Mouse (Mus musculus): ENCODE measurements around the gene Ppargc1a. TPM values are rescaled to one million over a fixed set of nuclear protein-coding genes. Genes with fewer than 3 reads are reported as not detected.

The Ppargc1a gene
- total RNA-seq, 2 experiments from 2014 or later, result 132 to 133 TPM

DNA sequence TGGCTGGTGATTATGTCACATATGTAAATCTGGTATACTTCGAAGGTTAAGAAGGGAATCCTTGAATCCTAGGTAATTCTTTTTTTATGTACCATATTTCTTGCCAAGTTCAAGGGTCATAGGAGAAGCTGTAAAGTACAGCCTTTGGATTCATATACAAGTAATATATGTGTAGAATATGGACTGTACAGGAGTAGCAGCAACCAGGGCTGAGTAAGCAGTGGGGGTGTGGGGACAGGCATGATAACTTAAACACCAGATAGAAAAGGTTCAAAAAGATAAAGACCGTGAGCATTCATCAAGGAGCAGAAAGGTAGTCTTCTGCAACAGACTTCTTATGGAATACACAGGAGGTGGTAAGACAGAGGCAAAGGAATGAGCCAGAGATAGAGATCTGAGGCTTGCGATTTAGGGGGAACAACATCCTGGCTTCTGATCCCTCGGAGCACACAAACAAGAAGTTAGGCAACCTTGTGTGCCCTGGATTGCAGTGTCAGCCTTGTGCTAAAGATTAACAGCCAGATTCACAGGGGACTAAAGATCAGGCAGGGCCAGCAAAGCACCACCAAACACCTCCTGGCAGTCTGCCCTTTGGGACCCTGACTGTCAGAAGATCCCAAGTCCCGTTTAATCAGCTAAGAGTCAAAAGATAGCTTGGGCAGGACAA is 39.9 kb downstream of the Ppargc1a start:
- intact Hi-C loops (cut with DNase I), result no loop called here
- DNase-seq (ENCODE audit: low spot score), result no peak

- intact Hi-C loops (cut with DNase I), result no loop called here
- no peak for DNase-seq (ENCODE audit: low spot score)
Measured at GRCm38 (mm10) chr5:51525858-51526257, 41.7 kb downstream of the Ppargc1a start.

DNA sequence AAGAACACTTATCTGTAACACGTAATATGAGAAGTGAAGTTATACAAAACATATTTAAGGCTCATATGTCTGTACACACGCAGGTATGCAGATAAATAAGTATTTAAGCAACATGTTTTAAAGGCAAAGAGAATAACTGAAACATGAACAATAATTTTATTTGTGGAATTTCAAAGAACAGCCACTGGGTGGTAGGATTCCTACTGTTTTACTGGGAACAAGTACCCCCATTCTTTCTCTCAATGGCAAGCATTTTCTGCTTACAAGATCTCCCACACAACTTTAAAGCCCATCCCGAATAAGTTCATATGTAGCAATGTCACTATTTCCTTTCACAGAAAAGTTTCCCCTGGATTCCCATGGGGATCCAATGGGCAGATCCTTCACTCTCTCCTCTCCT is 46.7 kb downstream of the Ppargc1a start:
- intact Hi-C loops (cut with DNase I), result no loop called here

DNA sequence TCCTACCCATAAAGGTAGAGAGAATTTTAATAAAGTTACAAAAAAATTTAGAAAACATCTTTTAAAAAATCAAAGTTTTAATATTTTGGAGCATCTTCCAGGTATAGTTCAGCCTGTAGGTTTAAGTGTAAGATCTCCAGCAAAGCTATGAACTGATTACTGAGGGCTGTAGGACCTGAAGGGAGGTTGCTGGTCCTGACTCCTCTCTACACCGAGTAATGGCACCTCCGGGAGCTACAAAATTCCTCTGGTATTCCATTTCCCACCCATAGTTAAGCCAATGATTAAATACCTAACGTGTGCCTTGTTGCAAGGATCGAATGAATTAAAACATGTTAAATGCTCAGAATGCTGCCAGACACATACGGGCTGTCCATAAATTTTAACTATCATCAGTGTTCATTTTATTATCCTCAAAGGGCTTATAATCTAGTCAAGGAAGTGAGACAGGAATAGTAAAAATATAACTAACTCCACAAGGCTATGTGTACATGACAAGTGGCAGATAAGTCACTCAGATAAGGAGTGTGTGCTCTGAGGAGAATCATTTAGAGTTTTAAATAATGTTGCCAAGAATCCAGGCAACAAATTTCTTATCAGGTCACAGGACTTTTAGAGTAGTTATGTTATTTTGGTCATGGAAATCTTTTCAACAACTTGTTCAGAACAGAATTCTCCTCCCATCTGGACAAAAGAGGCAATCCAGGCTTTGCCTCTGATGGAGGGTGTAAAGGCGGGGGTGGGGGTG is 49.9 kb downstream of the Ppargc1a start:
- intact Hi-C loops (cut with DNase I), result no loop called here
- DNase-seq (ENCODE audit: low spot score), result no peak

More for the DNA sequence above, 46.7 kb downstream of the Ppargc1a start:
- no peak for DNase-seq (ENCODE audit: low spot score)

DNA sequence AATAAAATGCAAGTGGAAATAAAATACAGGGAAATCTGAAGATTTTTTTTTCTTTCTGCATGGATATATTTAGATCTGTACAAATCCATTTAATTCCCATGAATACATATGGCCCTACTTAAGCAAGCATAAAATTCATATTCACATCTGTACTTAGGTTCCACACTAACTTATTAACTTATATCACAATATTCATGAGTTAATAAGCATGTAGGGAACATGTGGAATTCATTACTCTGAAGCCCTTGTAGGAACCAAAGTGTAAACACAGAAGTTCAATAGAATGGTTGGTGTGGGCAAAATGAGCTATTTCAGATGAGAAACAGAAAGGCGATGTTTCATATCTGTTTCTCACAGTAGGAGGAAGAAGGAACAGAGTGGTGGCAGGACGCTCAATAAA is 62.9 kb downstream of the Ppargc1a start:
- no peak for DNase-seq (ENCODE audit: low spot score)
- intact Hi-C loops (cut with DNase I), result no loop called here

- intact Hi-C loops (cut with DNase I), result no loop called here
- DNase-seq (ENCODE audit: low spot score), result no peak
Measured at GRCm38 (mm10) chr5:51497910-51498517, 69.5 kb downstream of the Ppargc1a start.

DNA sequence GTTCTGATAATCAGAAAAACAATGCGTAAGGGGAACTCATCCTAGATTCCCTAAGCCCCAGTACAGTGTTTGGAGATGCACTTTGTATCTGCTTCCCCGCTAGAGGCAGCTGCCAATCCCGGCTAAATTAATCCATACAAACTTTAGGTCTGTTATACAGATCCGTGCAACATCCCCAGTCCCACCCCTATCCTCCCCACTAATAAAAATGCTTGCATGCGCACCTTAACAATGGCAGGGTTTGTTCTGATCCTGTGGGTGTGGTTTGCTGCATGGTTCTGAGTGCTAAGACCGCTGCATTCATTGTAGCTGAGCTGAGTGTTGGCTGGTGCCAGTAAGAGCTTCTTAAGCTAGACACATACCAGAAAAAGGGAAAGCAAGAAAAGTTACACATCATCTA is 72.1 kb downstream of the Ppargc1a start:
- no peak for DNase-seq (ENCODE audit: low spot score)
- intact Hi-C loops (cut with DNase I), result no loop called here

DNA sequence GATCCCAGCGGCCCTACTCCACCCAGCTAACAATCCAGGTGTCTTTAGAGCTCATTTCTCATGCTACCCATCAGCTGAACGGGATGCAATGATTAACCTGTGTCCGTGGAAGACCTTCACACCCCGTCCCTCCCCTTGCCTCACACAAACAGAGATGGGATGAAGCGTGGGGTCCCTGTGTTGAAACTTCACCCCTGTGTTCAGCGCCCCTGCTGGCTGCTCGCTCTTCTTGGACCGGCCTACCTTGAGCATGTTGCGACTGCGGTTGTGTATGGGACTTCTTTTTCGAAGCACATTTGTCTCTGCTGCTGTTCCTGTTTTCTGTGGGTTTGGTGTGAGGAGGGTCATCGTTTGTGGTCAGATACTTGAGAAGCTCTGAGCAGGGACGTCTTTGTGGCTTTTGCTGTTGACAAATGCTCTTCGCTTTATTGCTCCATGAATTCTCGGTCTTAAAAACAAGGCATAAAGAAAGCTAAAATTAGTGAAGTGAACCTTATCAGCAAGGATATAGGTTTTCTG is 73.1 kb downstream of the Ppargc1a start:
- no peak for DNase-seq (ENCODE audit: low spot score)
- intact Hi-C loops (cut with DNase I), result no loop called here

DNA sequence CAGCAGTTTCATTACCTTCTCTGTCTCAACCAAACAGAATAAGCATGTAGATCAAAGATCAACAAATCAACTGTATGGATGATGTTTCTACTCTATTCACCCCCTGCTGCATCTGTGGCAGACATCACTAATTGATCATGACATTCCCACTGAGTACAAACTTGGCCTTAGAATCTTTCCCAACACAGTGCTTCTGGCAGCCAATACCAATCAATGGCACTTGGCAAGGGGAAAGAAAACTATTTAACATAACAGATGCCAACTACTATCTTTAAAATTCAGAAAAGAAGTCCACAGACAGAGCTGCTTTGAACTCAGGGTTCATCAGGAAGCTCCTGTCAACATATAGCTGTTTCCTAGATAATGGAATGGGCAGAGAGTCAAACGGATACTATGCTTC is 83.8 kb downstream of the Ppargc1a start:
- no peak for DNase-seq (ENCODE audit: low spot score)
- intact Hi-C loops (cut with DNase I), result no loop called here

- DNase-seq (ENCODE audit: low spot score), result no peak
- intact Hi-C loops (cut with DNase I), result no loop called here
Measured at GRCm38 (mm10) chr5:51479859-51480258, 87.7 kb downstream of the Ppargc1a start.

GRCm38 (mm10) chr5:51479456-51479855 is 88.1 kb downstream of the Ppargc1a start:
- no peak for DNase-seq (ENCODE audit: low spot score)
- intact Hi-C loops (cut with DNase I), result no loop called here

GRCm38 (mm10) chr5:51478319-51478994 is 89.1 kb downstream of the Ppargc1a start:
- DNase-seq (ENCODE audit: low spot score), result no peak
- intact Hi-C loops (cut with DNase I), result no loop called here

DNA sequence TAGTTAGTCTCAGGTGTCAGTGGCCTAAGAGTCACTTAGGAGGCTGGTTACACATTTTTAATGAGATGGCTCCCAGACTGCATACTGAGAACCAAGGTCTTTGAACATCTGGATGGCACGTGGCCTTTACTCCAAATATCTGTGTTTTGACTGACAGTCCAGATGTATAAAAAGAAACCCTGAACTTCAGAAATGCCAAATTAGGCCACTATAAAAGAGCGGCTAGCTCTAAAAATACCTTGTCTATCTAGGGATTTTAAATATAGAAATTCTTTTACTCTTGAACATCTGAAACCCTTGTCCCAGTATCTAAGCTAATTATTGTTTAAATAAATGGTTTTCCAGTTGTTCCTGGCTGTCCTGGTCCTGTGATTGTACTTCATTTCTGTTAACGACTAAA is 90.4 kb downstream of the Ppargc1a start:
- intact Hi-C loops (cut with DNase I), result no loop called here
- no peak for DNase-seq (ENCODE audit: low spot score)

DNA sequence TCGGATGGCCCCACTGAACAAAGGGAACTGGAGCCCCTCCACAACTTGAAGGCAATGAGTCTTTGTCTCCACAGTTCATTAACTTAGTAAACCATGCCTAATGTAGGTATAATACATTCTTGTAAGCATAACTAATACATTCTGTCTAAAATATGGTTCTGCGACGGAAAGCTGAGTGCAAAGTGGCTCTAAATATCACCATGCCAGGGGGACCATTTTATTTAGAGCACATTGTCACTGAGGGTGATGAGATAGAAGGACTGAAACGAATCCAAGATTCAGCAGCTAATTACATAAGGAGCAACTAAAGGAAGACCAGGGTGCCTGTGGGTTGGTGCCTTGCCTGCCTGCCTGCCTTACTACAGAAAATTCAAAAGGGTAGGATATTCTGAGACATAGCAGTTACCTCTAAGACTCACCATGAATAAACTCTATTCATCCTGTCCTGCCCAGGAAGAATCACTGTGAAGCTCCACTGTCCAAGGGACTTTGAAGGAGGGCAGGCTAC is 92.4 kb downstream of the Ppargc1a start:
- DNase-seq (ENCODE audit: low spot score), result no peak
- intact Hi-C loops (cut with DNase I), result no loop called here

- DNase-seq (ENCODE audit: low spot score), result no peak
- intact Hi-C loops (cut with DNase I), result no loop called here
Measured at GRCm38 (mm10) chr5:51471614-51472013, 95.9 kb downstream of the Ppargc1a start.

- DNase-seq (ENCODE audit: low spot score), result no peak
- intact Hi-C loops (cut with DNase I), result no loop called here
Measured at GRCm38 (mm10) chr5:51466036-51466435, 101.5 kb downstream of the Ppargc1a start.

GRCm38 (mm10) chr5:51452033-51452432 is 115.5 kb downstream of the Ppargc1a start:
- no peak for DNase-seq (ENCODE audit: low spot score)

DNA sequence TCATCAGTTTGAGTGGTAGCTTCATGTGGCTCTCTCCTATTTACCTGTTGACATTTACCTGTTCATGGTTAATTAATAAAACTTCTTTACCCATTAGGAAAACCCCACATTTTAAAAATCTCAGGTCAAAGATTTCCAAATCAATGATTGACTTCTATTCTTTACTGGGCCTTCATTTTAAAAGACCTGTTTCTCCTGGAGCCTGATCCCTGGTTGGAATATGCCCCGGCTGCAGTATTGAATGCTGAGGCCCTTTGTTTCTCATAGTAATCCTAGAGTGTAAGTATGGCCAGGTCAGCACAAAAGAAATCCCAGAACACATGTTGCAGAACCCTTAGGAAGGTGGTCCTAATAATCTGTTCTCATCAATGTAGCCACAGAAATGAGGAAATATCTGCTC is 119.9 kb downstream of the Ppargc1a start:
- intact Hi-C loops (cut with DNase I), result no loop called here
- DNase-seq (ENCODE audit: low spot score), result no peak

More at GRCm38 (mm10) chr5:51452033-51452432, 115.5 kb downstream of the Ppargc1a start:
- intact Hi-C loops (cut with DNase I), result no loop called here

GRCm38 (mm10) chr5:51446299-51447090 is 121.0 kb downstream of the Ppargc1a start:
- intact Hi-C loops (cut with DNase I), result no loop called here
- no peak for DNase-seq (ENCODE audit: low spot score)

Measured in heart, postnatal 25 days (tissue).